Mouse (Mus musculus): ENCODE measurements around the gene Acp5.

Acp5 gene

DNA sequence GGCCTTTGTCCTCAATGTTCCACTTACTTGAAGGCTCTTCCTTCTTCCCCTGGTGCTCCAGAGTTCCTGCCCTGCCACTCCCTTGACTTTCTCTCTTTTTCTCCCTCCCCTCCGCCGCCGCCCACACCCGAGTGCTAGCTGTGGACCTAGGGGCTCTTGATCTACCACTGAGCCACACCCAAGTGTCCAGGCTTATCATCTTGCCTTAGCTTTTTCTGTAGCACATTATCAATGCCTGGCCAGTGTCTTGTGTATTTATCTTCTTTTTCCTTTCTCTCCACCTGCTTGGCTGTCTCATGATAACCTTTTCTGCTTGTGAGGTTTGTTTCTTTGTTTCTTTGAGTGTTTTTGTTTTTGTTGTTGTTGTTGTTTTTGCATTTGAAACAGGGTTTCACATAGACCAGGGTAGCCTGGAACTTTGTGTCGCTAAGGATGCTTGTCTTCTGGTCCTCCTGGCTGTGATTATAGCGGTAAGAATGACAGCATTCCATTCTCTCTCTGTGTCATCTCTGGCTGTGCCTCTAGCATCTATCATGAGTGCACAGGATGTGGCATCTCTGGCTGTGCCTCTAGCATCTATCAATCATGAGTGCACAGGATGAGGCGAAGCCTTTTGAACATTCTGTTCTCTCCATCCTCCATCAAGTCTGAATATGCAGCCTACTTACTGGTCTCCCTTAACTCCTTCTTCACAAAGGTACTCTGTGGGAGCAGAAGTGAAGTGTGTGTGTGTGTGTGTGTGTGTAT is at the start of gene Acp5:
TSS of gene Acp5 (minus strand) at position 68 of the 747 bp plus-strand sequence.
- DNase-seq, result no peak

DNA sequence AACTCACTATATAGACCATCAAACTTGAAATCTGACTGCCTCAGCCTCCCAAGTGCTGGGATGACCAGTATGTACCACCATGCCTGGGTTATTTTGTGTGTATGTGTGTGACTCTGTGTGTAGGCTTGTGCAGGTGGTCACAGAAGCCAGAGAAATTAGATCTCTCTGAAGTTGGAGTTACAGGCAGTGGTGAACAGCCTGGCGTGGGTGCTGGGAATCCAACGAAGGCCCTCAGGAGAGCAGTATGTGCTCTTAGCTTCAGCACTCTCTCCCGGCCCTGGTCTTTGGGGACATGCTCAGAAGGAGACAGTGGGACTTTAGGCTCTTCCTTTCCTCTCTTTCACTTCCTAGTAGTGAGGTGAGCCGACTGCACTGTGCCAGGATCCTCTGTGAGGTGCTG is 36.8 kb upstream of the Acp5 start:
- no peak for DNase-seq

DNA sequence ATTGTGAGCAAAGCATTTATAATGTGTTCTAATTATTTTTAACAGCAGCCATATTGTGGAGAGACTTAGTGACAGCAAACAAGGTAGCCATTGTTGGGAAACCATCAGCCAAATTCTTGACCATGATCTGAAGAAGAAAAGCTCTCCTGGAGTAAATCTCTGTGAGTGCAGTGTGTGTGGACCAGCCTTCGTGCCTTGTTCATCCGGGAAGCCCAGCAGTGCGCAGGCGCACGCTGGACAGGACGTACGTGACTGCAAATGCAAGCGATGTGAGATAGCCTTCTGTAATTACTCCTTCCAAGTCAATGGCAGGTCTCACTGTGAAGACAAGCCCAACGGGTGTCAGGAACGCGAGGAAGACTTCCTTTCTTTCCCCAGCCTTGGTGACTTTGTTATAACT is 33.8 kb upstream of the Acp5 start:
- no peak for DNase-seq

DNA sequence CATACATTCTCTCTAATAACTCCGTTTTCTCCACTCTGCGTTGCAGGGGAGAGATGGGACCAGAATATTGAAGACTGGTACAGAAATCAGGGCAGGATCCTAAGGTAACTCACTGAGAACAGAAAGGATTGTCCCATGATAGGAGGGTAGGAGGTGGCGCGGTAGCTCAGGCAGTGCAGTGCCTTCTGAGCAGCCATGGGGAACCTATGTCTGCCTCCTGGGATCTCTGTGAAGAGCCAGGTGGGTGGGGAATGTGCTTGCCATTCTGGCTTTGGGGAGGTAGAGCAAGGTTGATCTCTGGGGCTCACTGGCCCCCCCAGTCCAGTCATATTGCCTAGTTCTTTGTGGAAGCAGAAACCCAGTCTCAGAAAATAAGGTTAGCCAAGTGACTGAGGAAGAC is 32.2 kb upstream of the Acp5 start:
- DNase-seq, result no peak

DNA sequence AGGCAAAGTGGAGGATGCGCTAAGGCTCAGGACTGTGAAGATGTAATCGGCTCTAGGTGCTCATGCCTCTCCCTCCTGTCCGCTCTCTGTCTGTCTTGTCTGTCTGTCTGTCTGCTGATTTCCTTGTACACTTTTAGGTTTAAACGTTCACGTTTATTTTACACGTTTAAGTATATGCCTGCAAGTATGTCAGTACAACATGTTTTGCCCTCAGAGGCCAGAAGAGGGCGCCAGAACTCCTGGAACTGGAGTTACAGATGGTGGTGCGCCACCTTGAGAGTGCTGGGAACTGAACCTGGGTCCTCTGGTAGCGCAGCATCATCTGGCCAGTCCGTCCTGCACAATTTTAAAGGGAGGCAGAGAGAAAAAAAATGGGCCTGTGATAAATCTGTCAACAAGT is 31.2 kb upstream of the Acp5 start:
- DNase-seq, result no peak

DNA sequence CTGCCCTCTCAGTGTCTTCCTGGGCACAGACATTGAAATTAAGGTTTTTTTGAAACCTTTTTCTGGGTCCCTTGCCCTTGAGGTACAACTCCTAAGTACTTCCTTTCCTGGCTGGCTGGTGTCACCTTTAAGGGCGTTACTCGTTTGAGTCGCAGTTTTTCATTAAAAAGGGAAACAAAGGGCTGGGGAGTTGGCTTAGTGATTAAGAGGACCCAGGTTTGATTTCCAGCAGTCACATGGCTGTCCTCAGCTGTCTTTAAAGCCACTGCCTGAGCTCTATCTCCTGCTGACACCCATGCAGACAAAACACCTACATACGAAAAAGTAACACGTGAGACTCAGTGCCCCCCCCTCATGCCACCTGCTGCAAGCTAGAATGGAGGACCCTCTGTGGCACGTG is 30.5 kb upstream of the Acp5 start:
- DNase-seq, result no peak

DNA sequence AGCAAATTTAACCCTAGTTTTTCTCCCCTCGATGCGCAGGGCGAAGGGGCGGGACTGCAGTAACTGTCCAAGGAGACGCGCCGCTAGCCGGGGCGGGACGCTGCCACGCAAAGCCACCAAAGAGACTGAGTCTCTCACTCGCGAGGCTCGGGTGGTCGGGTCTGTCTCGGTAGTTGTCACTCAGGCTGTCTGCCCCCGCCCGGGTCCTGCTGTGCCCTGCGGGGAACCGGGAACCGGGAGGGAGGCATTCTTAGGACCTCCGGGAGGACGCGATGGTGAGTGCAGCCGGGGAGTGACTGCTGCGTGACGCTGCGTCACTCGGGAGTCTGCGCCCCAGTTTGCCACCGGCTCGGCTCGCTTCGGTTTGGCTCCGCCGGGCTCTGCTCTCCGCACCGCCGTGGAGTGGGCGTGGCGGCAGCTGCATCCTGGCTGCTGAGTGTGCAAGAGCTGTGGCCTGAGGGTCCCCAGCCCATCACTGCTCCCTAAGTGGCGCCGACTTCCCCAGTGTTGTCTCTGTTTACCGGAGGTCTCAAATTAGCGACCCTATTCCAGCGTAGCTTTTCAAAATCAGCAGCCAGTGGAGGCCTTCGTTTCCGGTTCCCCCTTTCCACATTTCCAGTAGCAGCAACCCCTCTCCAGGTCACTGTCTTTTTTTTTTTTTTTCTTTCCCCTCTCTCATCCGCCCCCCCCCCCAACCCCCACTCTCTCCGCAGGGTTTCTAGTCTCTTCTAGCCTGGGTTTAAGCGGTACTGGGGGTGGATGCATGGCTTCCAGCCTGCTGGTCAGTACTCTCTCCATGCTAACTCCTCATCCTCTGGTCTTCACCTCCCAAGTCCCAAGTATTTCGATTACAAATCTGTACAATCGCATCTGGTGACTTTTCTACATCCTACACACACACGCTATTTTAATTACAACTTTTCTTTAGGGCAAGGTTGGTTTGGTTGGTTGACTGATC is 29.5 kb upstream of the Acp5 start:
- DNase-seq, result no peak

DNA sequence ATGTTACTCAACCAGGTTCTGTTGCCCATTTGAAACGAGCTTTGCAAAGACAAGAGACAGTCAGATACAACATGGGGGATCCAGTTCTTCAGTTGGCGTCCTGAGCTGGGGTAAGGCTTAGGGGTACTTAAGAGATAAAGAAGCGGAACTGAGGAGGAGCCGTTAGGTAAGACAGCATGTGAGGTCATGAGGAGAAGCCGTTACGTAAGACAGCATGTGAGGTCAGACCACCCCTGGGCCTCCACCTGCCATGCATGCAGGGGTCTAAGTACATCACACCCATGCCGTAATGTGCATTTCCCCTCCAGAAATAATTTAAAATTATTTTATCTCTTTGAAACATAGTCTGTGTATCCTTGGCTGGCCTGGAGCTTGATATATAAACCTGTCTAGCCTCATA is 27.4 kb upstream of the Acp5 start:
- no peak for DNase-seq

DNA sequence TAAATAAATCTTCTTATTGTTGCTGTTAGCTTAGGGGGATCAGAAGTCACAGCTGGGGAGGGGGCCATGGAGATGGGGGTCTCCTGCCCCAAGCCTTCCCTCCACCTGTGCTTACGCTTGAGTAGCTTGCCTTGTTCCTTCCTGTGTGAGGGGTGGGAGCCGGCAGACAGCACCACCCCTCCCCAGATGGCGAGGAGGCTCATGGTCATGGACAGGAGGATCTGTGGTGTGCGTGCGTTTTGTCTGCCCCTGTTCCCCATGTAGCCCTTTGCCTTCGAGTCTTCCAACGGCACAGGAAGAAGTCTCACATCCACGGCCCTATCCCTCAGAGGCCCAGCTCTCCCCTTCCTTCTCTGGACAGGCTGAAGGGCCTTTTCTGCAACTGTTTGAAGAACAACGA is 26.8 kb upstream of the Acp5 start:
- no peak for DNase-seq

DNA sequence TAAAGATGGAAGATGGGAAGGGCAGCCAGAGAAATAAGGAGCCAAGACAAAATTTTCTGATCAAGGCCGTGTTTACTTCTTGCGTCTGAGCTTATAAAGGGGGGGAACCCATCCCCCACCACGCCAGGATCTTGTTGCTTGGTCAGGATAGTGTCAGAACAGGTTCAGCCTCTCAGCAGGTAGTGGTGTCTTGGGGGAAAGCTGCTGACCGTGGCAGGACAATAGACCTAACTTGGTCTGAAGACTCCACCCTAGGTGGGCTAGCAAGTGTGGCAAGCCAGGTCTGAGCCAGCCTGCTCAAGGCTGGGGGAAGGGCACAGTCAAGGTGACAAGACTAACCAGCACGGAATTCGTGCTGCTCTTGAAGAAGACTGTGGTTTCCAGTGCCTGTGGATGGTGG is 25.8 kb upstream of the Acp5 start:
- DNase-seq, result no peak

DNA sequence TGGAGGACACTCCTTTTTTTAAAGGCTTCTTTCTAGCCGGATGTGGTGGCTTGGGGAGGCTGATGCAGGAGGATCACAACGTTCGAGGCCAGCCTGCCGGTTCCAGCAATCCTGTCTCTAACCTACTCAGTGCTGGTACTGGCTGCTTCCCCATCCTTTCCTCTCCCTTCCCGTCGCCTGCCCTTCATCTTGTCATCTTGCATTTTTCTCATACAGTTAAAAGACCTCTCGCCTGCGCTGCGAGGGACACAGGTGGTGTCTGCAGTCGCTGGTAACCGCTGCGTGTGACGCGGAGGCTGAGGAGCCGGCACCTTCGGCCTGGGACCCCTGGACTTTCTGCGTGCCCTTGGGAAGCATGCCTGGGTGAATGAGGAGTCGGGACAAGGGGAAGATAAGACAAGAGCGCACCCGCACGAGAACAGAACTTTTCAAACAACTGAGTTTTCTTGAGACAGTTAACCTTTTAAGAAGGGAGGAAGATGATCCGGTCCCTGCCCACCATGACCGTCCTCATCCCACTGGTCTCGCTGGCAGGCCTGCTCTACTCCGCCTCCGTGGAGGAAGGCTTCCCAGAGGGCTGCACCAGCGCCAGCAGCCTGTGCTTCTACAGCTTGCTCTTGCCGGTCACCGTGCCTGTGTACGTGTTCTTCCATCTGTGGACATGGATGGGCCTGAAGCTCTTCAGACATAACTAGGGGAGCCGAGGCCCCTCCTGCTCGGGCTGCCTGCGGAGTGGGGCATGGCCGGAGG is 22.2 kb upstream of the Acp5 start:
- DNase-seq, result no peak

DNA sequence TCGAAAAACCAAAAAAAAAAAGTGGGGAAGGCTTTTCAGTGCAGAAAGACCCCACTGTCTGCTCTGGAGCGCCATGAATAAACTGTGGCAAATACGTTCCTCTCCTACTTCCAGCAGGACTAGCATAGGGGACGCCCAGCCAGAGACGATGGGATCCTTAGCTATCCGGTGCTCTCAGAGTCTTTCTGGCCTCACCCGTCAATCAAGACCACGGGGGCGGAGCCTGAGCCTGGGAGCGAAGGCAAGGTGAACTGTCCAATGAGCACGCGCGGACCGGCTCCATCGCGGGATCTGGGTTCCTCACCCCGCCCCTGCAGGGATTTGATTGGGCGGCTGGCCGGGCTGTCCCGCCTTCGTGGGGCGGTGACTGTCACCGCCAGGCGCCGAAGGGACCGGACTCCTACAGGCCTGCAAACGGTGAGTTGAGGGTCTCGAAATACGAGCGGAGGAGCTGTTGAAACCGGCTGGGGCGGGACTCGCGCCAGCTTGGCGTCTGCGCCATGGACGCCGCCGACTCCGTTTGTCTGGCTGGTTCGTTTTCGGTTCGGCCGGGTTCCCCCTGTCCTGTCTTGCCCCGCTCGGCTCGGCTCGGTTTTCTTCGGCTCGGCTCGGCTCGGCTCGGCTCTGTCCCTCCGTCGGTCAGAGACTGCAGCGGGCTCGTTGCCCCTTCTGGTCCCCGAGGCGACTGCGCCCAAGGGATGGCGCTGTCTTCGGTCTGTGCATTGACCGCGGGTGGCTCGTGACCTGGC is 21.2 kb upstream of the Acp5 start, which contains the start of gene Pigyl:
TSS of gene Pigyl (plus strand) at position 350 of the 749 bp plus-strand sequence.
- peak; percentile 99 for DNase-seq

DNA sequence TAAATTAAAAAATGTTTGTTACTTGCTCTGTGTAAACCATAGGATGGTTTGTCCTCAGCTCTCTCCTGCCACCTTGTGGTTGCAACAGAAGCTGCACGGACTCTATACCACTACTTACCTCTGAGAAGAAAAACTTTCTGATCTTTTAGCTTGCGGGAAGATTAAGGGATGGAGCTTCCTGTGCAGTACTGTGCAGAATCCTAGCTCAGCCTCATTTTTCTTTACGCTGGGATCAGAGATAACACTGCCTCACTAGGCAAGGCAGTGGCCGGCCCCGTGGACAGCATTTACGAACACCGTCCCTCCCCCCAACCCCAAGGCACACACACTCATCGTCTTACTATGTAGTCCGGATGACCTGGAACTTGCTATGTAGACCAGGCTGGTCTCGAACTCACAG is 20.1 kb upstream of the Acp5 start:
- DNase-seq, result peak; percentile 51 to 67

DNA sequence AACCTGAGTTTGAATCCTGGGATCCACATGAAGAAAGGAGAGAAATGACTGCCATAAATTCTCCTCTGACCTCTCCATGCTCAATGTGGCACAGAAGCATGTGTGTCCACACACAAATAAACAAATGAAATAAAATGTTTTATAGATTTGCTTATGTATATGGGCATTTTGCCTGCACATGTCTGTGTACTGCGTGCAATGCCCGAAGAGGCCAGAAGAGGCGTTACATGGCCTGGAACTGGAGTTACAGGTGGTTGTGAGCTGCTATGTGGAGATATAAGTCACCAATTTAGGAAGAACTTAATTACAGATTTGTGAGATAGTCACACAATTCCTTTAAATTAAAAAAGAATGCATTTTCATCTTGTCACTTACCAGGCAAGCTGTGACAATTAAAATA is 18.3 kb upstream of the Acp5 start:
- no peak for DNase-seq

DNA sequence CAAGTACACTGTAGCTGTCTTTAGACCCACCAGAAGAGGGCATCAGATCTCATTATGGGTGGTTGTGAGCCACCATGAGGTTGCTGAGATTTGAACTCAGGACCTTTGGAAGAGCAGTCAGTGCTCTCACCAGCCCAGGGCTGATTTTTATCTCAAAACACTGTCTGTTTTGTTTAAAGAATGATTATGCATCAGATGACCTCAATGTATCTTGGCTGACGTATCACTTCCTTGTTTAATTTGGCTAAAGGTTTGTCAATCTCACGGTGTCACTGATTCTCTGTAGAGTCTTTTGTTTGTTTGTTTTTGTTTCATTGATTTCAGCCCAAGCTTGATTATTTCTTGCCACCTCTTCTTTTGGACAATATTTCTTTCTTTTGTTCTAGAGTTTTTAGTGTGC is 15.4 kb upstream of the Acp5 start:
- DNase-seq, result no peak

DNA sequence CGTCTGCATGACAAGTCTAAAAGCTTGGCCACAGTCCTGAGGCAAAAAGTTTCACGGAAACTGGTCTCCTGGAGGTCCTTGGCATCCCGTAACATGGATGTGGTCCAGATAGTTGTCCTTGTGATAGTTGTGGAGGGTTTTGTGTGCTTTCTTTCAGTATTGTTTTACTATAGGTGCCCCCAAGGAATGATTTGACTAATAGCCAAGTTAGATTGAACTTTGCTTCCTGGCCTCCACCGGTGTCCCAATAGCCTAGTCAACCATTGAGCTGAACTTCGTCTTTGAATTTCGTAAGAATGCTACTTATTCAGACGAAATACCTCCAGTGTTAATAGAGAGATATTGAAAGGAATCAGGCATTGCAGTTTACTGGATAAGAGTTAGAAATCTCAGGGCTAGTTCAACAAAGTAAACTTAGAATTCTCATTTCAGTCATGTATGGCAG is 14.8 kb upstream of the Acp5 start:
- DNase-seq, result peak in 1 of 2 experiments; percentile 67

DNA sequence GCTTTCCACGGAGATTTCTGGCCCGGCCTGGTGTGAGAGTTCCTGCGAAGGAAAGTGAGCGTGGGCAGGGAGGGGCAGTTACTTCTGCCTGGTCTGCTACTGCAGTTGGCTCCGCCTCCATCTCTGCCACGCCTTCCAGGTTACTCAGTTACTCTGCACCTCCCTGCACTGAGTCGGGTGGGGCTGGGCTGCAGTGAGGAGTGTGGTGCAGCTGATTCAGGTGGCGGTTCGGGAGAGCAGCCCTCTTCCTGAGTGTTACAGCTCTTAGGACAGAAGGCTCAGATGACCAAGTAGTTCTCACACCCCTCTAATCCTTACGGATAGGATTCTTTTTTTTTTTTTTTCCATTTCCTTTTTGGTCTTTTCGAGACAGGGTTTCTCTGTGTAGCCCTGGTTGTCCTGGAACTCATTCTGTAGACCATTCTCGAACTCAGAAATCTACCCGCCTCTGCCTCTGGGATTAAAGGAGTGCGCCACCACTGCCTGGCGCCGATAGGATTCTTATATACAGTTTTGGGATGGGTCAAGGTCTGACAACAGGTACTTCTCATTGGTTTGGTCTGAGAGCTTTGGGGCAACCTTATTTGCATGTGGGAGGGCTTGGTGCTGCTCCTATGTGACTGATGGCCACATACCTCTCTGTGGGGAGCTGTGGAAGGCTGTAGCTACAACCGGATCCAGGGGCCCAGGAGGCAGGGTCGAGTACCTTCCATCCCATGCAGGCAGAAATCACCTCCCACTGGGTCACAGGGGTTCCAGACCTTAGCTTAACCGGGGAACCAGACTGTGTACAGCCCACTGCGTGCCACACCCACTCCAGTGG is 14.1 kb upstream of the Acp5 start:
- DNase-seq, result peak; percentile 70 to 76

DNA sequence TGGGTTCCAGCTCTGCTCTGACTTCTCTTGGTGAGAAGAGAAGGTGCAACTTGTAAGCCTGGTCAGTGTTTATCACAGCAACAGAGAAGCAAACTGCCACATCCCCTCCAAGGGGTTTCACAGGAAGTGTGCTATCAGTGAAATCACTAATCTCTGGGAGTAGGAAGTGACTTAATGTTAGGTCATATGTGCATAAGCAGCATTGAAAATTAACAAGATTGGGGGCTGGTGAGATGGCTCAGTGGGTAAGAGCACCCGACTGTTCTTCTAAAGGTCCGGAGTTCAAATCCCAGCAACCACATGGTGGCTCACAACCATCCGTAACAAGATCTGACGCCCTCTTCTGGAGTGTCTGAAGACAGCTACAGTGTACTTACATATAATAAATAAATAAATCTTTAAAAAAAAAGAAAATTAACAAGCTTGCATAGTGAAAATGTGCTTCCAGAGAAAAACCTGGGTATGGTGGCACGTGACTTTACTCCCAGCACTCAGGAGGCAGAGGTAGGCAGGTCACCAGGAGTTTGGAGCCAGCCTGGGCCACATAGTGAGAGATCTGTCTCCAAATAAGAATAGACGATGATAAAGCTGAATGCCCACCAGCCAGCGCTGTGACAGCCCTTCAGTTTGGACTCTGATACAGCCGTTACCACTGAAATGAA is 8.9 kb upstream of the Acp5 start:
- no peak for DNase-seq

DNA sequence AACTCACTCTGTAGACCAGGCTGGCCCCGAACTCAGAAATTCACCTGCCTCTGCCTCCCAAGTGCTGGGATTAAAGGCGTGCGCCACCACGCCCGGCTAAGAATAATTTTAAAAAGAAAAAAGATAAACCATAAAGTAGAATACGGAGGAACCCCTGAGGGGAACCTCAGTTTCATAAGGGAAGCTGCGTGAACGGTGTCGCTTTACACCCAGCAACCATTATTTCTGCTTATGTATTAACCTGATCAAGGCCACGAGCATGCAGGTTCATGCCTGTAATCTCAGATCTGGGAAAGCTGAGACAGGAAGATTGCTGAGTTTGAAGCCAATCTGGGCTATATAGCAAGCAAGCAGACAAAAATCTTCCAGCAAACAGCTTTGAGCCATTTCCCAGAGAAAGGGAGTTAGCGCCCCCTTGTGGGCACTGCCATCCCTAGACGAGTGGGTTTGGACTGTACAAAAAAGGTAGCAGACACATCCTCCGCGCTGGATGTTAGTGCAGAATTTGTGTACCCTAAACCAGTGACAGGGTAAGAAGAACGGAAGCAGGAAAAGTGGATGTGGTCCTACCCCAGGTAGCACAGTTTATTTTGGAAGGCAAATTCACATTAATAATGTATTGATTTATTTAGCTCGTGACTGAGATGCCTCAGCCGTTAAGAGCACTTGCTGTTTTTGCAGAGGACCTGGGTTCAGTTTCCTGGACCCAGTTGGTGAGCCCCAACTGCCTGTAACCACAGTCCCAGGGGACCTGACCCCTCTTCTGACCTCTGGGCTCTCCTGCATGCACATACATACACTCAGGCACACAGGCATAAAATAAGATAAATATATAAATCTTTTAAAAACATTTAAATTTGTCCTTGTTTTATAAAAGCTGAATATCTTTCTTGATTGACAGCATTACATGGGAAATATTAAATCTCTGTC is 7.9 kb upstream of the Acp5 start:
- DNase-seq, result peak; percentile 70 to 89

DNA sequence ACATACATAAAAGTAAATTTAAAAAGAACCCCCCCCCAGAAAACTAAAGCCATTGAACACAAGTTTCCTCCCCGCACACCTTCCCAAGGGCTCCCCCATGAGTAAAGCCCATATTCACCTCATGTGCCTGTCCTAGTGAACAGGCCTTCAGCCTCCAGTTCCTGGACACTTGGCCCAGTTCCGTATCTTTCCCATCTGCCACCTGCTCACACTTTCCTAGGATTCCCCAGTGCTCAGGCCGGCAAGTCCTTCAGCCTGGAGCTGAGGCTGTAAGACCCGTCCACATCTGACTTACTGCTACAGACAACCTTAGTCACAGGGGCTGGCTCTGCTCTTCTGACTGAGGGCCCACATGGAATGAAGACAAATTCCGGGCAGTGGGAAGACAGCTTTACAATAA is 4.2 kb upstream of the Acp5 start:
- DNase-seq, result no peak
